Mouse (Mus musculus) olfactory bulb, adult 2 months (tissue): ENCODE results near the gene Acox3. TPM values are rescaled to one million over a fixed set of nuclear protein-coding genes. Genes with fewer than 3 reads are reported as not detected.

Experiments used
- H3K27ac ChIP-seq: fragments of 200-500 bp; 2 replicates; pipeline ENCODE4 v1.5.1; 2012; ENCODE audit warnings: low read depth, low read length; ENCODE audit not compliant: insufficient read depth
- H3K4me1 ChIP-seq: fragments of 200-500 bp; 2 replicates; pipeline ENCODE4 v1.6.1; 2012; ENCODE audit warnings: low read length; ENCODE audit not compliant: control insufficient read depth, insufficient read depth
- H3K4me3 ChIP-seq: fragments of 200-500 bp; 2 replicates; pipeline ENCODE4 v1.5.1; 2012; ENCODE audit warnings: mild to moderate bottlenecking, low read depth, low read length, moderate library complexity; ENCODE audit not compliant: insufficient read depth
- CTCF ChIP-seq: fragments of 200-500 bp; IDR thresholded peaks from 2 replicates; pipeline ENCODE4 v1.5.1; 2012; ENCODE audit warnings: low read depth, mild to moderate bottlenecking, low read length, moderate library complexity; ENCODE audit not compliant: insufficient read depth
- POLR2A ChIP-seq: fragments of 200-500 bp; IDR thresholded peaks from 2 replicates; pipeline ENCODE4 v1.6.1; 2012; ENCODE audit warnings: mild to moderate bottlenecking, low read depth, low read length, moderate library complexity; ENCODE audit not compliant: insufficient read depth
- WGBS: fragments of 180-500 bp; shearing (Covaris S2); methylation state at CpG from one replicate; pipeline ENCODE4 v1.1.7; 2018; 5-methylcytosine and 5-hydroxymethylcytosine counted together
- polyA plus RNA-seq: library from polyadenylated mRNA; stranded (reverse); fragments of >200 nt; gene quantifications from 2 replicates; pipeline ENCODE4 v1.2.4, GENCODE M21; 2012; ENCODE audit warnings: low replicate concordance; ENCODE audit not compliant: missing spikeins, insufficient read depth, insufficient read length

Acox3 gene
- polyA plus RNA-seq, 1 experiment, result not detected

DNA sequence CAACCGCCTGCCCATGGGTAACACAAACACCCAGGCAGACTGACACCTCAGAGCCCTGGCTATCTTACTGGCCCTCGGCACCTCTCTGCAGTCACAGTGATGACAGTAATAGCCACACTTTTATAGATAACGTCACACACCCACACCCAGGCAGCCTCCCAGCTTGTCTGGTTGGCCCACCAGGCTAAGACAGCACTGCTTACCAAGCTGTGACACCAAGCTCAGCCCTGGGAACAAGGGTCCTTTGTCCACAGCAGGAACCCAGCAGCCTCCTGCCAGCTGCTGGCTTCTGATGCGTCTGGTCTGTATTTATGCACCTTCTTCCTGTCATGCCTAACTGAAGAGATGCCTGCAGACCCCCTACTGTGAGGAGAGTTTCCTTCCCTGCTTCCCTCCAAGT lies 38.3 kb downstream of the Acox3 start:
- no peak overlapping the region for H3K27ac ChIP-seq
- TF ChIP-seq POLR2A, result no peak
- no peak for TF ChIP-seq CTCF
- H3K4me1 ChIP-seq, result peaks cover 22% of the 10 kb centered on the region
- no peak overlapping the region for H3K4me3 ChIP-seq
- 46% methylated on average over 4 of the region's 4 CpGs for WGBS

- H3K4me1 ChIP-seq, result peaks cover 21% of the 10 kb centered on the region
- TF ChIP-seq POLR2A, result no peak
- no peak for TF ChIP-seq CTCF
- no peak overlapping the region for H3K27ac ChIP-seq
- H3K4me3 ChIP-seq, result no peak overlapping the region
Observed at GRCm38 (mm10) chr5:35623831-35624230, 41.0 kb downstream of the Acox3 start.

DNA sequence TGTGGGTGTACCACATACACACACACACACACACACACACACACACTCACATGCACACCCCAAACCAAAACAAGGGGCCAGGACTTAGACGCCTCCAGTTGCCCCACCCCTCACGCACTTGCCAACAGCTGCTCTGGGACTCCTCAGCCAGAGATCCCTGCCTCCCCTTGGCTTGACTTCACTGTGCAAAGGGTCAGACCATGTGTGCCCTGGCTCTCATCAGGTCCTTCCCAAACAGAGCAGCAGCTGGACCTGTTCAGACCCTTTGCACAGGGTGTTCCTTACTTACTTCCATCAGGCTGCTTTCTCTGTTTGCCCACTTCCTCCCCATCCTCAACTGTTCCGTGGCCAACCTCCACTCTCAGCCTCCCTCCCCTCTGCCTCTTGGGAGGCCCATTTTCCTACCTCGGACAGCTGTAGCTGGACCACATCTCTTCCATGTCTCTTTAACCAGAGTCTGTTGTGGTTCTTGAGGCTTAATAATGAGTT lies 42.0 kb downstream of the Acox3 start:
- TF ChIP-seq POLR2A, result no peak
- TF ChIP-seq CTCF, result no peak
- Histone ChIP-seq H3K27ac (no peak overlapping the region), H3K4me1 (peaks cover 22% of the 10 kb centered on the region), H3K4me3 (no peak overlapping the region)
- 49% methylated on average over 4 of the region's 4 CpGs for WGBS

- Histone ChIP-seq H3K4me3 (no peak overlapping the region), H3K4me1 (peaks cover 19% of the 10 kb centered on the region), H3K27ac (no peak overlapping the region)
- 77% methylated on average over 2 of the region's 2 CpGs for WGBS
- no peak for TF ChIP-seq POLR2A
- no peak for TF ChIP-seq CTCF
Observed at GRCm38 (mm10) chr5:35626408-35626807, 43.6 kb downstream of the Acox3 start.

DNA sequence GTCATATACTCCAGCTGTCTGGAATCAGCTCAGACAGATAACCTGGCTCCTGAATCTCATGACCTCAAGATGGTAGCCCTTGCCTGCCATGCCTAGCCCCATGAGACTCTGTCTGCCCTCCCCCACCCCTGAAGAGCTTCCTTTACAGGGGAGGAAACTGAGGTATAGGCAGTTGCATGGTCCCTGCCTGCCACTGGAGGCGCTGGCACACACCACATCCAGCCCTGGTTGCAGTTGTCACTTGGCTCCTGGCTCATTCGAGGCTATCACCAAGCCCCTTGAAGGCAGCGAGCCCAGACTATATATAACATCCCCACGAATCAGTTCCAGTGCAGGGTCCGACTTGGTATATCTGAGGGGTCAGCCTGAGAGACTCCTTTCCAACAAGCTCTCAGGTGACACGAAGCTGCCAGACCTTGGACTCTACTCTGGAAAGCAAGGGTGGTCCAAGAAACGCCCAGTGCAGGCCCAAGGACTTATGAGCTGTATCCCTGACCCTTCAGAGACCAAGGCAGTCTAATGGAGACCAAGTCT lies 44.5 kb downstream of the Acox3 start:
- Histone ChIP-seq H3K4me3 (no peak overlapping the region), H3K4me1 (peaks cover 19% of the 10 kb centered on the region), H3K27ac (no peak overlapping the region)
- WGBS, result 72% methylated on average over 7 of the region's 7 CpGs
- TF ChIP-seq CTCF (no peak), POLR2A (no peak)

DNA sequence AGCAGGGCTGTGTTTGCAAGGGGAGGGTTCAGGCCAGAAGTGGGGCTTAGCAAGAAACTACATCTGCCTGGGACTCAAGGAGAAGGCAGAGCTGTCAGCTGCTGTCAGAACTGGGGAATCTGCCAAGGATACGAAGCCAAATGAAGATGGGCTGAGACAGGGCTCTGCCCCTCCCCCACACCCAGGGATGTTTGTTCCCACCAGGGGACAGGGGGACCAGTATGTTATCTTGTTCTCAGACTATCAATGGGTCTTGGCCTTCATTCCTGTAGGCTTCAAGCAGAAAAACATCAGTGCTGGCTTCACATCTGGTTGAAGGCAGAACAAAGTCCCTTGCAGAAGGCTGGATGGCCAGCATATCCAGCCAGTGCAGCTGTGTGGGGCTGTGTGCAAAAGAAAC lies 45.8 kb downstream of the Acox3 start:
- H3K4me3 ChIP-seq, result no peak overlapping the region
- TF ChIP-seq CTCF, result no peak
- no peak for TF ChIP-seq POLR2A
- WGBS, result 42% methylated on average over 1 of the region's 1 CpGs
- peaks cover 19% of the 10 kb centered on the region for H3K4me1 ChIP-seq
- no peak overlapping the region for H3K27ac ChIP-seq

GRCm38 (mm10) chr5:35629333-35629732 lies 46.5 kb downstream of the Acox3 start:
- H3K27ac ChIP-seq, result no peak overlapping the region
- no peak overlapping the region for H3K4me3 ChIP-seq
- peaks cover 19% of the 10 kb centered on the region for H3K4me1 ChIP-seq
- TF ChIP-seq POLR2A (no peak), CTCF (no peak)

- TF ChIP-seq POLR2A, result no peak
- H3K4me1 ChIP-seq, result peaks cover 15% of the 10 kb centered on the region
- H3K27ac ChIP-seq, result no peak overlapping the region
- 71% methylated on average over 1 of the region's 1 CpGs for WGBS
- H3K4me3 ChIP-seq, result no peak overlapping the region
Observed at GRCm38 (mm10) chr5:35630706-35631105, 47.9 kb downstream of the Acox3 start.

DNA sequence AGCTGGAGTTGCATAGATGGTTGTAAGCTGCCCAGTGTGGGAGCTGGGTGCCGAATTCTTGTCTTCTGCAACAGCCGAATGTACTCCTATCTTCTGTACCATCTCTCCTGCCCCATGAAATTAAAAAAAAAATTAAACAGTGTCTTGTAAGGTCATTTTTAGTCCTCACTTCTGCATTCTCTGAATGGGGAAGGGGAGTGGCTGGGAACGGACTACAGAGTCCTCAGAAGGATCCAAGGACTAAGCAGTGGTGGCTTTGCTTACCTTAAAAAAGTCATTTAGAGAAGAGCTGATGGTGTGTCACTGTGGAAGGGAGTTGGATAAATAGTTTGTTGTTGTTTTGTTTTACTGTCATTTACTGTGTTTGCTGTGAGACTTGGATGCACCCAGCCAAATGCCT lies 48.4 kb downstream of the Acox3 start:
- WGBS, result 88% methylated on average over 3 of the region's 3 CpGs
- peaks cover 11% of the 10 kb centered on the region for H3K4me1 ChIP-seq
- H3K27ac ChIP-seq, result no peak overlapping the region
- no peak for TF ChIP-seq POLR2A
- TF ChIP-seq CTCF, result no peak
- H3K4me3 ChIP-seq, result no peak overlapping the region

- H3K4me1 ChIP-seq, result peaks cover 8% of the 10 kb centered on the region
- H3K27ac ChIP-seq, result no peak overlapping the region
- TF ChIP-seq CTCF (no peak), POLR2A (no peak)
- no peak overlapping the region for H3K4me3 ChIP-seq
- WGBS, result 82% methylated on average over 5 of the region's 5 CpGs
Observed at GRCm38 (mm10) chr5:35631755-35632154, 48.9 kb downstream of the Acox3 start.
